ENCODE assay signal across 8 mouse cellular contexts in the genomic region with DNA sequence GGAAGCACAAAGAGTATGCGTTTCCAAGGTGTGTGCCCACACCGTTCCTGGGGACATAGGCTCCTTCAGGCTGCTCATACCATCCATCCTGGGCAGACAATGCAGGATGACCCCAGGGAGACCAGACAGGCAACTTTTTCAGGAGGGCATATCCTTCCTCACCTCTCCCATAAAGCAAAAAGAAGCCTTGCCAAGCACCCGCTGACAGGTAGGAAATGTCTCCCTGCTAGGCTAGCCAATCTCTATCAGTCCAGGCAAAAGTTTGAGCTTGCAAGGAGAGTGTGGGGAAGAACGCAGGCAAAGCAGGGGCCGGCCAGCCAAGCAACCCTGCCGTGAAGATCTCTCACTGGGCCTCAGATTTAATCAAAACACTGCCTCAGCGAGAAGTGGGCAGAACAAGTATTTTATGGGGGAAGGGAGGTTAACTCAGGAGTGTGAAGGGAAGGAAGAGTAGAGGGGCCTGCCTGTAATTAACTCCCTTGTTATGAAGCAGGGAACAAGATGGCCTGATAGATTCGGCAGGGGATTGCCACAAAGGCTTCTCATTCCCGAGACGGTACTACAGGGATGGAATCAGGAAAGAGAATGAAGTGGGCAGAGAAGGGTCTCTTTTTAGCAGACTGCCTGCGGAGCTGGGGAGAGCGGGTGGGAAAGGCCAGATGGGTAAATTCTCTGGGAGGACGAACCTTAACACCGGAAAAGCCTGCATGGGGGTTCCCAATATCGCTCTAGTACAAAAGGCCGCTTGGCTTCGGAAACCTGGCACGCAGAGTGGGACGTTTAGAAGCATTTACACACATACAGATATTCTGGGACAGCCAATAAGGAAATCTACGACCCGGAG. TPM values are rescaled to one million over a fixed set of nuclear protein-coding genes. Genes with fewer than 3 reads are reported as not detected.
DNase-seq lines count a peak whose midpoint lies in the region; ATAC-seq lines count a peak whose summit lies in the region.

No protein-coding gene starts in this region.

- DNase-seq in limb, embryonic 11.5 days (ENCODE audit: low spot score), result peak; percentile 43
- DNase-seq in adrenal gland, postnatal 10 days, result no peak
- DNase-seq in cerebellum, adult 9-11 months, result no peak
- no peak for DNase-seq in gastrocnemius, adult 8-10 months (ENCODE audit: low spot score in 2 of 2)

- peak overlapping the region; percentile 92 for H3K27ac ChIP-seq in heart, embryonic 13.5 days (replicated peaks)
- H3K27ac ChIP-seq in limb, embryonic 11.5 days (replicated peaks; ENCODE audit: low read depth, low read length), result no peak overlapping the region
- no peak overlapping the region for H3K27ac ChIP-seq in neural tube, embryonic 15.5 days (replicated peaks)

- peak overlapping the region; percentile 84 for H3K4me2 ChIP-seq in heart, embryonic 13.5 days
- peak overlapping the region; percentile 99 for H3K4me2 ChIP-seq in limb, embryonic 11.5 days (ENCODE audit: low read depth, severe bottlenecking)
- H3K4me2 ChIP-seq in neural tube, embryonic 15.5 days, result peak overlapping the region; percentile 94

- peaks cover 70% of the 10 kb centered on the region for H3K4me1 ChIP-seq in megakaryocyte, embryonic 14.5 days
- peaks cover 65% of the 10 kb centered on the region for H3K4me1 ChIP-seq in heart, embryonic 13.5 days
- peaks cover 35% of the 10 kb centered on the region for H3K4me1 ChIP-seq in limb, embryonic 11.5 days (ENCODE audit: control insufficient read depth, insufficient read depth, low read length)
- peaks cover 53% of the 10 kb centered on the region for H3K4me1 ChIP-seq in neural tube, embryonic 15.5 days

- H3K36me3 ChIP-seq in megakaryocyte, embryonic 14.5 days (replicated peaks; ENCODE audit: low read length), result peaks cover 22% of the 10 kb centered on the region
- H3K36me3 ChIP-seq in heart, embryonic 13.5 days, result peaks cover 18% of the 10 kb centered on the region
- no peaks in the 10 kb centered on the region for H3K36me3 ChIP-seq in limb, embryonic 11.5 days (ENCODE audit: control insufficient read depth, insufficient read depth, low read length)
- H3K36me3 ChIP-seq in neural tube, embryonic 15.5 days, result no peaks in the 10 kb centered on the region

- peak overlapping the region; percentile 98 for H3K4me3 ChIP-seq in megakaryocyte, embryonic 14.5 days (replicated peaks)
- peak overlapping the region; percentile 80 for H3K4me3 ChIP-seq in heart, embryonic 13.5 days
- H3K4me3 ChIP-seq in limb, embryonic 11.5 days (ENCODE audit: low read depth, low read length), result peak overlapping the region; percentile 70
- H3K4me3 ChIP-seq in neural tube, embryonic 15.5 days (replicated peaks), result peak overlapping the region; percentile 76

- peak overlapping the region; percentile 97 for H3K9ac ChIP-seq in heart, embryonic 13.5 days
- H3K9ac ChIP-seq in limb, embryonic 11.5 days (ENCODE audit: low read length), result peak overlapping the region; percentile 78
- H3K9ac ChIP-seq in neural tube, embryonic 15.5 days (replicated peaks), result peak overlapping the region; percentile 78

- ATAC-seq in megakaryocyte, adult 5-6 weeks (ENCODE audit: poor library complexity, severe bottlenecking), result no peak
- no peak for ATAC-seq in heart, embryonic 13.5 days (ENCODE audit: extremely low read depth, insufficient number of reproducible peaks, low FRiP score, low TSS enrichment)
- ATAC-seq in limb, embryonic 11.5 days (ENCODE audit: insufficient number of reproducible peaks, low FRiP score, low TSS enrichment, low read depth), result no peak
- ATAC-seq in neural tube, embryonic 15.5 days (ENCODE audit: low FRiP score), result no peak

- H3K27me3 ChIP-seq in megakaryocyte, embryonic 14.5 days (replicated peaks), result peaks cover 11% of the 10 kb centered on the region
- H3K27me3 ChIP-seq in heart, embryonic 13.5 days (replicated peaks), result no peaks in the 10 kb centered on the region; the same call in 1 of the 2 replicates
- no peaks in the 10 kb centered on the region for H3K27me3 ChIP-seq in limb, embryonic 11.5 days (ENCODE audit: control insufficient read depth, insufficient read depth, low read length)
- no peaks in the 10 kb centered on the region for H3K27me3 ChIP-seq in neural tube, embryonic 15.5 days (replicated peaks)

- no peaks in the 10 kb centered on the region; the same call in 1 of the 2 replicates for H3K9me3 ChIP-seq in megakaryocyte, embryonic 14.5 days
- H3K9me3 ChIP-seq in heart, embryonic 13.5 days, result no peaks in the 10 kb centered on the region
- H3K9me3 ChIP-seq in limb, embryonic 11.5 days (ENCODE audit: control insufficient read depth, low read length), result no peaks in the 10 kb centered on the region
- H3K9me3 ChIP-seq in neural tube, embryonic 15.5 days (replicated peaks), result no peaks in the 10 kb centered on the region

- 3% methylated on average over 21 of the region's 21 CpGs for WGBS in heart, embryonic 13.5 days
- 2% methylated on average over 21 of the region's 21 CpGs for WGBS in limb, embryonic 11.5 days
- 5% methylated on average over 21 of the region's 21 CpGs for WGBS in neural tube, embryonic 15.5 days

RNA-seq across cellular contexts. Expression of gene Shb, which starts 3.7 kb away (rescaled TPM):
- polyA plus RNA-seq in megakaryocyte, embryonic 14.5 days (2012; ENCODE audit: insufficient read depth, low replicate concordance), result 20.2 and 27.2 TPM in 2 replicates
- total RNA-seq in megakaryocyte, adult 5-6 weeks (2015), result 3.7 and 3.9 TPM in 2 replicates
- total RNA-seq in megakaryocyte, adult 5-6 weeks (2017), result 1.8 and 3.3 TPM in 2 replicates
- polyA plus RNA-seq in heart, embryonic 13.5 days (2015; fragmentation: Nextera tagmentation; extraction: Ambion mirVana), result 8.6 and 8.8 TPM in 2 replicates
- polyA plus RNA-seq in limb, embryonic 11.5 days (2014; fragmentation: Nextera tagmentation; extraction: Ambion mirVana), result 6.4 and 6.5 TPM in 2 replicates
- polyA plus RNA-seq in neural tube, embryonic 15.5 days (2015; fragmentation: Nextera tagmentation; extraction: Ambion mirVana), result 3.9 and 4.7 TPM in 2 replicates
- total RNA-seq in adrenal gland, postnatal 10 days (2021), result 10 to 100 TPM; 40.4 to 72.5 TPM
- total RNA-seq in gastrocnemius, adult 8-10 months (2022), result 1 to 10 TPM; 4.1 to 8.8 (median 6.6) TPM
